Mouse (Mus musculus) heart, embryonic 15.5 days (tissue): Measurements from ENCODE around the gene Grsf1. TPM values are rescaled to one million over a fixed set of nuclear protein-coding genes. Genes with fewer than 3 reads are reported as not detected.

ENCODE experiments used
- ATAC-seq: fragments of 200-750 bp; cut with Nextera tagmentation; replicated peaks from 2 replicates; pipeline ENCODE4 v1.8.0; 2017; ENCODE audit warnings: low read depth, moderate TSS enrichment; ENCODE audit not compliant: insufficient number of reproducible peaks, insufficient read depth, low FRiP score
- H3K27ac ChIP-seq: fragments of 300-500 bp; sonication (generic); 2 replicates; pipeline ENCODE4 v1.5.1; 2015; ENCODE audit warnings: mild to moderate bottlenecking, inconsistent platforms
- H3K27me3 ChIP-seq: fragments of 300-500 bp; sonication (generic); 2 replicates; pipeline ENCODE4 v1.6.1; 2015; ENCODE audit warnings: inconsistent platforms
- H3K36me3 ChIP-seq: fragments of 300-500 bp; sonication (generic); 2 replicates; pipeline ENCODE4 v1.6.1; 2015; ENCODE audit warnings: mild to moderate bottlenecking, inconsistent platforms
- H3K4me1 ChIP-seq: fragments of 300-500 bp; sonication (generic); replicated peaks from 2 replicates; pipeline ENCODE4 v1.6.1; 2015; ENCODE audit warnings: inconsistent platforms
- H3K4me2 ChIP-seq: fragments of 300-500 bp; sonication (generic); 2 replicates; pipeline ENCODE4 v1.6.1; 2015; ENCODE audit warnings: inconsistent platforms, mild to moderate bottlenecking, moderate library complexity
- H3K4me3 ChIP-seq: fragments of 300-500 bp; sonication (generic); 2 replicates; pipeline ENCODE4 v1.5.1; 2015; ENCODE audit warnings: mild to moderate bottlenecking, inconsistent platforms
- H3K9ac ChIP-seq: fragments of 300-500 bp; sonication (generic); 2 replicates; pipeline ENCODE4 v1.6.1; 2015; ENCODE audit warnings: mild to moderate bottlenecking, inconsistent platforms
- H3K9me3 ChIP-seq: fragments of 300-500 bp; sonication (generic); replicated peaks from 2 replicates; pipeline ENCODE4 v1.6.1; 2016; ENCODE audit warnings: inconsistent platforms
- WGBS: fragments of 180-500 bp; shearing (Covaris S2); methylation state at CpG from one replicate; pipeline ENCODE4 v1.1.7; 2015; ENCODE audit warnings: mixed read lengths; 5-methylcytosine and 5-hydroxymethylcytosine counted together
- polyA plus RNA-seq: library from polyadenylated mRNA; unstranded; fragments of >200 nt; fragmentation: Nextera tagmentation; extraction: Ambion mirVana; gene quantifications from 2 replicates; pipeline ENCODE4 v1.2.1, GENCODE M21; 2015

Grsf1 gene
- polyA plus RNA-seq, 1 experiment from 2014 or later = 67.4 TPM

- ATAC-seq = peak; percentile 67
Observed at GRCm38 (mm10) chr5:88649250-88650173, 26.5 kb downstream of the Grsf1 start.

GRCm38 (mm10) chr5:88645405-88645804, 30.6 kb downstream of the Grsf1 start:
- H3K4me1 ChIP-seq = peaks cover 15% of the 10 kb centered on the region
- no peak overlapping the region for H3K9ac ChIP-seq
- no peak for ATAC-seq
- H3K9me3 ChIP-seq = no peaks in the 10 kb centered on the region
- H3K36me3 ChIP-seq = peaks cover 43% of the 10 kb centered on the region
- no peak overlapping the region for H3K4me3 ChIP-seq
- H3K27me3 ChIP-seq = no peaks in the 10 kb centered on the region
- 68% methylated on average over 5 of the region's 5 CpGs for WGBS
- H3K27ac ChIP-seq = no peak overlapping the region
- no peak overlapping the region for H3K4me2 ChIP-seq

More at GRCm38 (mm10) chr5:88649250-88650173, 26.5 kb downstream of the Grsf1 start:
- Histone ChIP-seq H3K27me3 (no peaks in the 10 kb centered on the region), H3K4me3 (no peak overlapping the region), H3K4me2 (no peak overlapping the region), H3K9ac (no peak overlapping the region), H3K4me1 (peaks cover 15% of the 10 kb centered on the region), H3K27ac (peak overlapping the region; percentile 57), H3K36me3 (peaks cover 43% of the 10 kb centered on the region), H3K9me3 (no peaks in the 10 kb centered on the region)
- 50% methylated on average over 17 of the region's 17 CpGs for WGBS

DNA sequence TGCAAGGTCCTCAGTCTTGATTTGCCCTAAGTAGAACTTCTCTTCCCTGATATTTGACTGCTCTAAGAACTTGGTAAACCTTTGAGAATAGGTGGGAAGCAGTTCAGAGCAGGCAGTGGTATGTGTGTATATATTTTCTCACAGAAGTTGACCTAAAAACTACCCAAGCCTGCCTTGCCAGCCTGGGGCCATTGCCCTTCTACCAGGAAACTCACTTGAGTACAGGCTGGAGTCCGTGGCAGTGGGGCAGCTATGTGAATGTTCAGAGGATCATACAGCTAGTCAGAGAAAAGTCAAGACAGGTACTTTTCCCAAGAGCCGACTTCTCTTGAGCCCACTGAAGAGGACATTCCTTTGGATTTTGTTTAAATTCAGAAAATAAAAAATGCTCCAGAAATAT, 31.1 kb downstream of the Grsf1 start:
- no peaks in the 10 kb centered on the region for H3K27me3 ChIP-seq
- H3K36me3 ChIP-seq = peaks cover 41% of the 10 kb centered on the region
- no peak overlapping the region for H3K4me3 ChIP-seq
- peaks cover 14% of the 10 kb centered on the region for H3K4me1 ChIP-seq
- no peaks in the 10 kb centered on the region for H3K9me3 ChIP-seq
- ATAC-seq = no peak
- no peak overlapping the region for H3K4me2 ChIP-seq
- H3K9ac ChIP-seq = no peak overlapping the region
- no peak overlapping the region for H3K27ac ChIP-seq
- 86% methylated on average over 2 of the region's 2 CpGs for WGBS

DNA sequence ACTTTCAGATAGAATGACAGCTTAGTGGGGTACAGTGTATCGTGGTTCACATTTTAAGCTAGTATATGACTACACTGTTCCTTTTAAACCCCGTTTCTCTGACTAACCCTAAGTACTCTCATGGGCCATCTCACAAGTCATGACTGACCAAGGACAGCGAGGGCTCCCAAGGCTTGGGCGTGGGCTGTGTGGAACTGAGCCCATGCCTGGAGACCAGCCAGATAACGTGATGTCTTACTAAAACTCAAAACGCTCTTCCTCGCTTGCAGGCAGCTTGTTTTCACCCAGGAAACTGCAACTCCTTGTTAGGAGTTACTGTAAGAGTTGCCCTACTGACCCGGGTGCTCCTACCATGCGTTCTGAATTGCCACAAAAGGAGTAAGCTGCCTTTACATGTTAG, 32.5 kb downstream of the Grsf1 start:
- peaks cover under 1% of the 10 kb centered on the region; the same call in 1 of the 2 replicates for H3K4me1 ChIP-seq
- no peak overlapping the region for H3K4me2 ChIP-seq
- H3K9me3 ChIP-seq = no peaks in the 10 kb centered on the region
- H3K36me3 ChIP-seq = peaks cover 52% of the 10 kb centered on the region
- no peak for ATAC-seq
- 87% methylated on average over 9 of the region's 9 CpGs for WGBS
- H3K27ac ChIP-seq = no peak overlapping the region
- no peak overlapping the region for H3K9ac ChIP-seq
- H3K4me3 ChIP-seq = no peak overlapping the region
- H3K27me3 ChIP-seq = no peaks in the 10 kb centered on the region

DNA sequence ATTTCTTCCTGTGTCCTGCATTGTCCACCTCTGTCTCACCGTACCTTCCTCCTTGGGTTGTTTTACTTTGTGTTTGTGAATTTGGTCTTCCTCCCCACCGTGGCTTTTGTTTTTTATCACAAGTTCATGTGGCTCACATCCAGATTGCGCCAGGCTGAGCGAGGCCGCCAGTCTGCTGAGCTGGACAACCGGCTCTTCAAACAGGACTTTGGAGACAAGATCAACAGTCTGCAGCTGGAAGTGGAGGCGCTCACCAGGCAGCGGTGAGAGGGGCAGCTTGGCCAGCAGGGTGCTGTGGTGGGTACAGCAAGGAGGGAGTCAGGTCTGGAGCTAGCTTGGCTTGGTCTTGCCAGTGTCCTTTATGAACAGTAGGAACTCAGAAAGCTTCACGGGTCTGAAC, 33.2 kb downstream of the Grsf1 start:
- no peak overlapping the region for H3K27ac ChIP-seq
- no peak for ATAC-seq
- no peaks in the 10 kb centered on the region for H3K4me1 ChIP-seq
- 71% methylated on average over 9 of the region's 9 CpGs for WGBS
- peaks cover 50% of the 10 kb centered on the region for H3K36me3 ChIP-seq
- H3K4me2 ChIP-seq = no peak overlapping the region
- H3K9me3 ChIP-seq = no peaks in the 10 kb centered on the region
- no peak overlapping the region for H3K4me3 ChIP-seq
- H3K27me3 ChIP-seq = no peaks in the 10 kb centered on the region
- H3K9ac ChIP-seq = no peak overlapping the region

GRCm38 (mm10) chr5:88634076-88634475, 41.9 kb downstream of the Grsf1 start:
- no peaks in the 10 kb centered on the region for H3K27me3 ChIP-seq
- H3K4me1 ChIP-seq = no peaks in the 10 kb centered on the region
- no peak for ATAC-seq
- no peak overlapping the region for H3K9ac ChIP-seq
- no peak overlapping the region for H3K4me2 ChIP-seq
- peaks cover 46% of the 10 kb centered on the region for H3K36me3 ChIP-seq
- no peaks in the 10 kb centered on the region for H3K9me3 ChIP-seq
- no peak overlapping the region for H3K4me3 ChIP-seq
- no peak overlapping the region for H3K27ac ChIP-seq
- WGBS = 87% methylated on average over 5 of the region's 5 CpGs

DNA sequence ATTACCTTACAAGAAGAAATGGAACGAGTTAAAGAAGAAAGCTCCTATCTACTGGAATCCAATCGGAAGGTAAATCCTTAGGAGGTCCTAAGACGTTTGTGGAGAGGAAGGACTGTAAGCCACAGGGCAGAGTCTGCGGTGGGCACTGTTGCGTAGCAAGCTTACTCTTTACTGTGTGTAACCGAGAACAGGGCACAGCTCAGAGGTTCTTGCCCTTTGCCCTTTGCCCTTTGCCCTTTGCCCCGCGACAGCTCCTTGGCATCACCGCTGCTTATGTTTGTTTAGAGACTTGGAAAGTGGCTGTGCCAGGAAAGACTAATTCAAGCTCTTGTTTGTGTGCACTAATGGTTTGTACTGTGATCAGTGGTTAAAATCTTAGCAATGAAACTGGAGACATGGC, 43.5 kb downstream of the Grsf1 start:
- no peaks in the 10 kb centered on the region for H3K9me3 ChIP-seq
- H3K36me3 ChIP-seq = peaks cover 41% of the 10 kb centered on the region
- H3K27ac ChIP-seq = no peak overlapping the region
- H3K4me2 ChIP-seq = no peak overlapping the region
- no peak for ATAC-seq
- H3K27me3 ChIP-seq = no peaks in the 10 kb centered on the region
- WGBS = 86% methylated on average over 9 of the region's 9 CpGs
- no peak overlapping the region for H3K4me3 ChIP-seq
- H3K9ac ChIP-seq = no peak overlapping the region
- no peaks in the 10 kb centered on the region for H3K4me1 ChIP-seq

- H3K36me3 ChIP-seq = peaks cover 34% of the 10 kb centered on the region
- H3K4me1 ChIP-seq = no peaks in the 10 kb centered on the region
- no peaks in the 10 kb centered on the region for H3K27me3 ChIP-seq
- H3K27ac ChIP-seq = no peak overlapping the region
- whole genome bisulfite sequencing = 62% methylated on average over 5 of the region's 5 CpGs
- no peaks in the 10 kb centered on the region for H3K9me3 ChIP-seq
- H3K9ac ChIP-seq = no peak overlapping the region
- ATAC-seq = no peak
- H3K4me2 ChIP-seq = no peak overlapping the region
- H3K4me3 ChIP-seq = no peak overlapping the region
Observed at GRCm38 (mm10) chr5:88631545-88631944, 44.4 kb downstream of the Grsf1 start.

DNA sequence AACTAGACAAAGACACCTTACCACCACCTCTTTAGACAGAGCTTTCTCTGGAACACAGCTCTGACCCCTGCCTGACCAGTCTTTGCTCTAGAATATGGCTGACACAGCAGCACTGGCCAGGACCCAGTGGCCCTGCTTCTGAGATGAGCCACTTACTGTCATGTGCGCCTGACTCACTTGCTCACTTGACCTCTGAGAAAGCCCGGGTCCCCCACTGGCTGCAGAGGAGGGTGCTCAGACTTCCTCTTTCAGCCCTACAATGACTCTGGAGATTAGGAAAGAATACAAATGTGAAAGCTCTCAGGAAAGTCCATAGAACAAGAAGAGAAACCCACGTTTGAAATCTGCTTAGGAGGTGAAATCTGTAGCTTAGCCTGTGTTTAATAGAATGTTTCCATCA, 45.1 kb downstream of the Grsf1 start:
- ATAC-seq = no peak
- Histone ChIP-seq H3K27ac (peak overlapping the region; percentile 42; the same call in 1 of the 2 replicates), H3K36me3 (peaks cover 34% of the 10 kb centered on the region), H3K27me3 (no peaks in the 10 kb centered on the region), H3K4me1 (no peaks in the 10 kb centered on the region), H3K9ac (no peak overlapping the region), H3K4me3 (no peak overlapping the region), H3K9me3 (no peaks in the 10 kb centered on the region), H3K4me2 (no peak overlapping the region)
- WGBS = 27% methylated on average over 3 of the region's 3 CpGs

DNA sequence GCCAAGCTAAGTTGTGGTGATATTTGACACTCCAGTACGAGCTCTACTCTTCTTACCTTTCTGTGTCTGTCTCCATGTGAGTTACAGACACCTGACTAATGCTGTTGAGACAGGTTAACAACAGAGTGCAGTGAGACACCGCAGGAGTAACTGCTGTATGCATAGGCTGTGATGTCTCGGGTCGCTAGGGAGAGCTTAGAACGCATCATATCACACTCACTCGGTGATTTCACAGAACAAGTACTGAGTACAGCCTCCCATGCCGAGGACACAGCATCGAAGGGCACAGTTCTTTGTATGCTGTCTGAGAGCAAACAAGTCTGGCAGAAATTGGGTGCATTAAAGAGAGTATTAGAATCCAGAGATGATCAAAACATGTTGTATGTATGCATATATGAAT, 46.0 kb downstream of the Grsf1 start:
- no peak for ATAC-seq
- H3K4me3 ChIP-seq = no peak overlapping the region
- no peaks in the 10 kb centered on the region for H3K27me3 ChIP-seq
- WGBS = 79% methylated on average over 8 of the region's 8 CpGs
- no peak overlapping the region for H3K9ac ChIP-seq
- H3K4me2 ChIP-seq = no peak overlapping the region
- peaks cover 29% of the 10 kb centered on the region for H3K36me3 ChIP-seq
- no peaks in the 10 kb centered on the region for H3K9me3 ChIP-seq
- H3K4me1 ChIP-seq = no peaks in the 10 kb centered on the region
- no peak overlapping the region for H3K27ac ChIP-seq

DNA sequence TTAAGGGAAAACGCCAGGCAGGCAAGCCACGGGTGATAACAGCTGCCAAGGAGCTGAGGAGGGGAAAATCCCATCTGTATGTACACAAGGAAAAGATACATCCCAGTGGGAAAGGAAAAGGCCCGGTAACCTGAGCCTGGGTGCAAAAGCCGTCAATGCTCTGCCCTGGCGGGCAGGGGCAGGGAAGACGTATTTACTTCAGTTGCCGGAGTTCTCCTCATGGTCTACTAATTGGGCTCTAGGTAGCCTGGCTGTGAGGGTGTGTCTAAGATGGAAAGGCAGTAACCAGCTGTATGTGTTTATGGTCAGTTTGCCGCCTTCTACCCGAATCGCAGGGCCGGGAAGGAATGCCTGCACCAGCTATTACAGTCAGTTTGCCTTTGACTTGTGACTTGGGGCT, 46.8 kb downstream of the Grsf1 start:
- no peaks in the 10 kb centered on the region for H3K9me3 ChIP-seq
- no peak overlapping the region for H3K27ac ChIP-seq
- H3K4me2 ChIP-seq = no peak overlapping the region
- WGBS = 76% methylated on average over 11 of the region's 11 CpGs
- no peaks in the 10 kb centered on the region for H3K27me3 ChIP-seq
- H3K4me3 ChIP-seq = no peak overlapping the region
- peaks cover 23% of the 10 kb centered on the region for H3K36me3 ChIP-seq
- H3K4me1 ChIP-seq = no peaks in the 10 kb centered on the region
- H3K9ac ChIP-seq = no peak overlapping the region
- ATAC-seq = no peak

DNA sequence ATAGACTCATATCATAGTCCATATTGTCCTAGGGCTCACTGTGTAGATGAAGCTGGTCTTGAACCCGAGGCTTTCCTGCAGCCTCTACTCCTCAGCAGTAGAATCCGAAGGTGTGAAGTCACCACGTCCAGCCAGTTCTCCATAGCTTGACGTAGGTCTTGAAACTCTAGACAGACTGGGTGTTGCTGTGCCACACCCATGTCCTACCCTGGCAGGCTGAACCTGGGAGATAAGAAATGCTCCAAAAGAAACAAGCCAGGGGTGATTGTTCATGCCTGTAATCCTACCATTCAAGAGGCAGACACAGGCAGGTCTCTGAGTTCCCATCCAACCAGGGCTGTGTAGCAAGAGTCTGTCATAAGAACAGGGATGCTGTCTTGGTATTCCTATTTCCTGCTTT, 48.4 kb downstream of the Grsf1 start:
- no peak overlapping the region for H3K27ac ChIP-seq
- H3K36me3 ChIP-seq = peaks cover 19% of the 10 kb centered on the region
- WGBS = 74% methylated on average over 4 of the region's 4 CpGs
- no peak overlapping the region for H3K4me3 ChIP-seq
- H3K9me3 ChIP-seq = no peaks in the 10 kb centered on the region
- H3K4me2 ChIP-seq = no peak overlapping the region
- no peaks in the 10 kb centered on the region for H3K4me1 ChIP-seq
- ATAC-seq = no peak
- H3K27me3 ChIP-seq = no peaks in the 10 kb centered on the region
- H3K9ac ChIP-seq = no peak overlapping the region
